Mouse (Mus musculus) G1E (cell line): ENCODE data around the gene Esrrb.

Source experiments
- CTCF ChIP-seq: IDR thresholded peaks from 2 replicates; pipeline ENCODE4 v1.5.1; 2012; ENCODE audit warnings: low read depth, low read length, inconsistent platforms, mixed read lengths
- GATA1 ChIP-seq: IDR thresholded peaks from 2 replicates; pipeline ENCODE4 v1.6.1; 2012; ENCODE audit warnings: borderline replicate concordance, low read length, inconsistent platforms, mixed read lengths
- GATA2 ChIP-seq: IDR thresholded peaks from 2 replicates; pipeline ENCODE4 v1.6.1; 2012; ENCODE audit warnings: low read depth, low read length, inconsistent platforms, borderline replicate concordance
- POLR2AphosphoS5 ChIP-seq: IDR thresholded peaks from 2 replicates; pipeline ENCODE4 v1.6.1; 2012; ENCODE audit warnings: low read depth, low read length, inconsistent platforms; ENCODE audit not compliant: insufficient replicate concordance
- TAL1 ChIP-seq: conservative IDR thresholded peaks from 2 replicates; pipeline ENCODE4 v1.6.1; 2012; ENCODE audit warnings: low read depth, low read length, inconsistent platforms, mixed read lengths

DNA sequence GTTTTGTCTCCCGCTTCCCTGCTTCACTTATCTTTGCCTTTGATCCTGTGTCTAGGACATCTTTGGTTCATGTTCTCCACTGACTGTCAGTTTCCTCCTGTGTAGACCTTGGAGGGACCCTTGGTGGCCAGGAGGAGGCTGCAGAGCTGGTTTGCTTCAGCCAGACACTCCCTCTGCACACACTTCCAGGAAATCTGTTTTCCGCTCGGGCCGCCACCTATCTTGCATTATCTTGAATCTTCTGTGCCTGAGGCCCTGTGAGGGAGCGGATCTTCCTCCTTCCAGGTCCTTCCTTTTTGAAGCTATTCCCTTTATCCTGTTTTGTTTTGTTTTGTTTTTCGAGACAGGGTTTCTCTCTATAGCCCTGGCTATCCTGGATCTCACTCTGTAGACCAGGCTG is 121.1 kb downstream of the Esrrb start:
- TF ChIP-seq CTCF (no peak), GATA2 (no peak), TAL1 (no peak), GATA1 (no peak), POLR2AphosphoS5 (no peak)
